Mouse (Mus musculus) heart, postnatal 0 days (tissue): ENCODE measurements around the gene Frmd4b. TPM values are rescaled to one million over a fixed set of nuclear protein-coding genes. Genes with fewer than 3 reads are reported as not detected.

ENCODE experiments used
- ATAC-seq: fragments of 200-750 bp; cut with Nextera tagmentation; 2 replicates; pipeline ENCODE4 v1.8.0; 2017; ENCODE audit warnings: low read depth, moderate number of reproducible peaks, moderate library complexity; ENCODE audit not compliant: insufficient read depth
- DNase-seq: peaks from one replicate; pipeline ENCODE4 v3.0.0-alpha.2; 2016; ENCODE audit warnings: low spot score
- H3K27ac ChIP-seq: fragments of 300-500 bp; sonication (generic); 2 replicates; pipeline ENCODE4 v1.5.1; 2014; ENCODE audit warnings: low read depth, mild to moderate bottlenecking
- H3K27me3 ChIP-seq: fragments of 300-500 bp; sonication (generic); 2 replicates; pipeline ENCODE4 v1.6.1; 2014; ENCODE audit warnings: low read length, mixed read lengths; ENCODE audit not compliant: control insufficient read depth, insufficient read depth
- H3K36me3 ChIP-seq: fragments of 300-500 bp; sonication (generic); replicated peaks from 2 replicates; pipeline ENCODE4 v1.6.1; 2014; ENCODE audit warnings: low read length, mixed read lengths; ENCODE audit not compliant: control insufficient read depth, insufficient read depth
- H3K4me1 ChIP-seq: fragments of 300-500 bp; sonication (generic); 2 replicates; pipeline ENCODE4 v1.6.1; 2014; ENCODE audit warnings: antibody characterized with exemption; ENCODE audit not compliant: control insufficient read depth, insufficient read depth
- H3K4me2 ChIP-seq: fragments of 300-500 bp; sonication (generic); 2 replicates; pipeline ENCODE4 v1.6.1; 2014; ENCODE audit warnings: low read depth, mild to moderate bottlenecking, low read length, moderate library complexity
- H3K4me3 ChIP-seq: fragments of 300-500 bp; sonication (generic); 2 replicates; pipeline ENCODE4 v1.5.1; 2014; ENCODE audit warnings: low read depth, low read length
- H3K9ac ChIP-seq: fragments of 300-500 bp; sonication (generic); replicated peaks from 2 replicates; pipeline ENCODE4 v1.6.1; 2014; ENCODE audit warnings: low read depth, low read length, mixed read lengths
- H3K9me3 ChIP-seq: fragments of 300-500 bp; sonication (generic); replicated peaks from 2 replicates; pipeline ENCODE4 v1.6.1; 2016; ENCODE audit warnings: low read length; ENCODE audit not compliant: control insufficient read depth
- CTCF ChIP-seq: IDR thresholded peaks from 2 replicates; pipeline ENCODE4 v1.5.1; 2016; ENCODE audit warnings: antibody characterized with exemption, control low read depth, low read depth
- EP300 ChIP-seq: IDR thresholded peaks from 2 replicates; pipeline ENCODE4 v1.6.1; 2016; ENCODE audit warnings: antibody characterized with exemption, low read depth
- WGBS: fragments of 180-500 bp; shearing (Covaris S2); extraction: QIAGEN DNeasy Blood & Tissue Kit; methylation state at CpG from one replicate; pipeline ENCODE4 v1.1.7; 2014; 5-methylcytosine and 5-hydroxymethylcytosine counted together
- polyA plus RNA-seq: library from polyadenylated mRNA; unstranded; fragments of >200 nt; fragmentation: Nextera tagmentation; extraction: Ambion mirVana; gene quantifications from 2 replicates; pipeline ENCODE4 v1.2.1, GENCODE M21; 2015
- total RNA-seq: library from RNA; depleted of rRNA; stranded (reverse); fragments of >200 nt; gene quantifications from 2 replicates; pipeline ENCODE4 v1.2.3, GENCODE M21; 2014; ENCODE audit warnings: low replicate concordance; rRNA removed

Frmd4b gene
- total and polyA plus RNA-seq, 2 experiments from 2014 or later, result 6.2 to 19.0 TPM

DNA sequence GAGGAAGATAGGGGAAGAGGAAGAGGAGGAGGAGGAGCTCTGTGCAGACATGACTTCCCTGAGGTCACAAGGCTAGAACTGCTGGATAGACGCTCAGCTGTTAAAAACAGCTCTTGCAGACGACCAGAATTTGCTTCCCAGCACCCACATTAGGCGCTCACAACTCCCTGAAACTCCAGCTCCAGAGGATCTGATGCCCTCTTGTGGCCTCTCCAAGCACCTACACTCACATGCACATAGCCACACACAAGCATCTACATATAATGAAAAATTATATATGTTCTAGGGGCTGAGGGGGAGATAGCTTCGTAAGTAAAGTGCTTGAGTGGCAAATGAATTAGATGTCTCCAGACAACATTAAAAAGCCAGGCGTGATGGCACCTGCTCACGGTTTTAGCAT, 378.0 kb downstream of the Frmd4b start:
- 96% methylated on average over 6 of the region's 6 CpGs for WGBS
- Histone ChIP-seq H3K4me3 (no peak overlapping the region), H3K9me3 (no peaks in the 10 kb centered on the region), H3K9ac (no peak overlapping the region), H3K4me1 (no peaks in the 10 kb centered on the region), H3K36me3 (peaks cover 29% of the 10 kb centered on the region), H3K27me3 (no peaks in the 10 kb centered on the region), H3K27ac (no peak overlapping the region), H3K4me2 (no peak overlapping the region)
- ATAC-seq (no peak), DNase-seq (no peak)
- TF ChIP-seq EP300, result no peak
- no peak for TF ChIP-seq CTCF

Other genes starting within 250 kb of the Frmd4b start
- gene Mitf, start 189.5 kb upstream of the Frmd4b start, total RNA-seq, result 70.1 and 94.1 TPM in 2 replicates
- gene Mitf, start 189.5 kb upstream of the Frmd4b start, polyA plus RNA-seq, result 26.2 and 26.9 TPM in 2 replicates